Mouse (Mus musculus) frontal cortex, postnatal 25 days (tissue): ENCODE measurements around the gene Nlgn1.
A peak's percentile ranks its signal among the peaks of the same experiment; 100 is the strongest.

ENCODE experiments used
- DNase-seq, 2 experiments: peaks; one replicate each; pipeline ENCODE4 v3.0.0; 2022; ENCODE audit warnings: low spot score in 2 of 2

The Nlgn1 gene

DNA sequence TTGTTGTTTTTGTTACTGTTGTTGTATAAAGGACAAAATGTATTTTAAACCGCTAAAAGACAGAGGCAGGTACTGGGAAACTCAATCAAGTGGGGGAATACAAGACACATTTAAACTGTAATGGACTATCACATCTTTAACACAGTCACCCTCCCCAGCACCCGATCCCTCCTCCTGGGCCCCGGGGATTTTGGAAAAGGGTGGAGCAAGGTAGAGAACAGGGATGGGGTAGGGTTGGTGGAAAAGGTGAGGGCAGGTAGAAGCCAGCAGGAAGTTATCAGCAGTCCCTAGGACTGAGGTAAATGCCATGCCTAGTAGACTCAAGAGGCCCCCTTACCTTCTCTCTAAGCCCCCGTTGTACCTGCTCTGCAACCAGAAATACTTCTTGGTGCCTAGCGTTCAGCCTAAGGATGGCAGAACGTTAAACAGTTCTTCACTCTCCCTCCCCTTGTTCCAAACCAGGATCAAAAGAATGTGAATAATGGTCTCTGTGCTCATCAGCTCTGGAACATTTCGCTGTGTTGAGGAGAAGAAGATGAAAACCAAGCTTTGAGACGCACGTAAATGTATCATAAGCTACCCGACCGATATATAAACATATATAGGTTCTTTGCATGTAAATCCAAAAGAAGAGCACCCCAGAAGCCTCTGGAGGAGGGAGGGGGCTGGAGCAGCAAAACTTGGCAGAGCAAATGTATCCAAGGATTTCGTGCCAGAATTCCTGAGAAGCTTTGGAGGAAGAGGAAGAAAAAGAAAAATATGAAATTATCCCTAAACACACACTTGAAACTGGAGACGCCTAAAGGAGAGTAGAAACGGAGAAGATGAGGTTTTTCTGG is at the start of gene Nlgn1:
TSS of gene Nlgn1 (minus strand) at position 61 of the 839 bp plus-strand sequence.
- DNase-seq, result no peak

DNA sequence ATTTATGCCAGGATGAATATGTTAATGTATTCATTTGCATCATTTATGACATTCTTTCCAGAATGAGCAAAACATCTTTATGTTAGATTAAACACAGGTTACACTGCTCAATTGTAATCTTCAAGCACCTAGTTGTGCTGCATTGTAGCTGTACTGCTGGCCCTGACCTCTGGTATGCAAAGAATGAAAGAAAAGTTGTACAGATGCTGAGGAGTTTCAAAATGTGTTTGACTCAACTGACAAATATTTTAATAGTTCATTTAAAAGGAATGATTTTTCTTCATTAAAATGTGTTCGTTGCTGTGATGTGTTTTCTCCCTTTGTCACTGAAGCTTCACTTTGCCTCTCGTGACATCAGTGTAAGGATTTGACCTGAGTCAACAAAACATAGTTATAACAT is 46.0 kb upstream of the Nlgn1 start:
- no peak for DNase-seq

DNA sequence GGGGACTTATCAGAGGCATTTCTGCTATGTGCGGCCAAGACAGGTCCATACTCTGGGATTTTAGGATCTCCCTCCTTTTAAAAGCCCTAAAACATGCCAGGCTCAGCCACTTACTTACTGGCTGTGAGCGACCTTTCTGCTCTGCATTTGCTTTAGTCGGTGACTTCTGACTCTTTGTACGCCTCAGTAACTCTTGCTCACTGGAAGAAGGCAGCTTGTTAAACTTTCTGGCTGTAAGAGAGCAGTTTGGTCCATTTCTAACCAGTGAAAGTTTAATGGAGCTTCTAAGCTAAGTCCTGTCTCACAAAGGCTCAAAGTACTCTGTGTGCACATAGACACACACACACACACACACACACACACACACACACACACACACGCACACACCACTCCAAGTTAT is 22.8 kb upstream of the Nlgn1 start:
- DNase-seq, result no peak

DNA sequence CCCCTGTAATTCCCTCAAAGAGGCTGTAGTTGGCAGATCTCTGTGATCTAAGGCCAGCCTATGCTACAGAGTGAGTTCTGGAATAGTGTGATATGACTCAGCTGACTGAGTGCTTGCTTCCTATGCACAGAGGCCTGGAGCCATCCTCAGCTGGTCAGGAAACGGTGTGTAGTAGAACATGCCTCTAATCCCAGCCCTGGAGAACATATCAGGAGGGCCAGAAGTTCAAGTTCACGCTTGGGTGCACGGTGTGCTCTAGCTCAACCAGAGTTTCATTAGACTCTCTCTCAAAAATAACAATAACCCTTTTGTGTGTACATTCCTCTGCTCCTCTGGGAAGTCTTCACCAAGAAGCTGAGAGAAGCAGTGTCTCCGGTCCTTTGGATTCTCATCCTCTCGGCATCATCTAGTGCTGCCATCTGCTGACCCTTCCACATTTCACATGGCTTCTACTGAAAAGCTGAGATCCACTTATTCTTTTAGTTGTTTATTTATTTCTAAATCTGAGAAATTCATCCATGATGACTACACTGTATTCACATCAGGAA is 22.3 kb upstream of the Nlgn1 start:
- DNase-seq, result no peak

DNA sequence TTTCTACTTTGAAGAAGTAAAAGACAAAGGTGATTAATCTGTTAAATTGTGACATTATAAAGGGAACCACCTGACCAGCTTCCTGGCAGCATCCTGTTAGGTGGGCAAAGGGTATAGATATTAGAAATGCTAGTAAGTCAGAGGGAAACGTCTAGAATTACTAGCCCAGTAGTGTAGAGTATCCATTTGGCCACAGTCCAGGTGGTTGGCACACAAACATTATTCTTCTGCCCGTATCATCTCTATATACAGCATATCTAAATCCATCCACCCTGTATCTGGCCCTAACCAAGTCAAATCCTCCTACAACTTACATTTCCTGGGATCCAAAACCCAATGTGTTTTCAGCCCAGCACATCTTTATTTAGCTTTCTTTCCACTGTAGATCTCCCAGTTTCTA is 5.2 kb upstream of the Nlgn1 start:
- DNase-seq, result no peak

DNA sequence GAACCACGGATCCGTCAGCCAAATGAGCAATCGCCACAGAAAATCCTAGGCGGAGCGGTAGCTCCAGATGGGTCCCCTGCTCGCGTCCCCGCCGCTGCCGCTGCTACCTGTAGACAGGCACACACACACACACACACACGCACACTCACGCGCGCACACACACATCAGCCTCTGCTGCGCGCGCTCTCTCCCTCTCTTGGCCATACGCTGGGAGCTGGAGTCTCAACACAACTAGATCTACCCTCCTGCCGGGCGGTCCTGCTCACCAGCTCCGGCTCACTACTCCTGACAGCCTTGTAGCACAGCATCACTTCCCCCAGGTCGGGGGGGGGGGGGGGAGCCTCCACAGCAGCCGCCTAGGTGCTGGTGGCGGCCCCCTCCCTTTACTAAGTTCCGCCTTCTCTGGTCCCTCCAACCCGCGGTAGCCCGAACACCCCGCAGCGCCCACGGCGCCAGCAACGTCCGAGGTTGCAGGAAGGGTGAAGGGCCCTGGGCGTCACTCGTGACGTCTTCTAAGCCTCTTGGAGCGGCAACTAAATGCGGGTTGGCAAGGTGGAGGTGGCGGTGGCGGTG is 1.1 kb upstream of the Nlgn1 start:
- peak; percentile 27 to 45 for DNase-seq

DNA sequence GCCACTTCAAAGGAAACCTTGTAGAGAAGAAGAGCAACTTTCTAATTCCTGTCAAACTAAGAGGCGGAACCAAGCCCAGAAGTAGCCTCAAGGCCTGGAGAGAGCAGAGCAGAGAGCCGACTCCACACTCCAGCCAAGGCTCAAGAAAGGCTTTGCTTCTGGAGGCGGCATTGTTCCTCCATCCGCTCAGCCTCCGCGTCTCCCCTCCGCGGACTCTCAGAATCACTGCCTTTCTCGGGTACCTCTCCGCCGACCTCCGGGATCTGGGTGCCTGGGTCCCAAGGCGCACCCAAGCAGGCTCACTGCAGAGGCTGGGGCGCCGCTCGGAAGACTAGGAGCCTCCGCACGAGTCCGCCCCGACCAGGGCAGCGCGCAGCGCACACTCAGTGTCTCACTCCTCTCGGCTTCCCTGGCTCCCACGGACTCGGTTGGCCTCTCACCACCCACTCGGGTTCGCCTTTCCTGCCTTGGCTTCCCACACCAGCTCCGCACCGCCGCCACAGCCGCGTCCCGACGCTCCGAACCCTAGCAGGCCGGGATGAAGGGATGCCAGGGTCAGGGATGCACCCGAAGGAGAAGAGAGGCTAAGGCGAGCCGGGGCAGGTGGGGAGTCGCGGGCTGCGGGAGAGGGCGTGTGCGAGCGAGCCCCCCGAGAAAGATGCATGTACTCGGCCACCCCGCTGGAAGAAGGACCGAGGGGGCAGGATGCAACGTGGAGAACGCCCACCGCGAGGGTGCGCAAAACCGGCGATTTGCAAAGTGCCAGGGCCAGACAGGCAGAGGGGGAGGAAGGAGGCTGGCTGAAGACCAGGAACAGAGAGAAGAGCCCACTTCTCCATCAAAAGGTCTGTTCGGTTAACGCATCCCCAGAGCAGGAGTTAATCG is 841 bp downstream of the Nlgn1 start:
- peak; percentile 46 to 51 for DNase-seq

DNA sequence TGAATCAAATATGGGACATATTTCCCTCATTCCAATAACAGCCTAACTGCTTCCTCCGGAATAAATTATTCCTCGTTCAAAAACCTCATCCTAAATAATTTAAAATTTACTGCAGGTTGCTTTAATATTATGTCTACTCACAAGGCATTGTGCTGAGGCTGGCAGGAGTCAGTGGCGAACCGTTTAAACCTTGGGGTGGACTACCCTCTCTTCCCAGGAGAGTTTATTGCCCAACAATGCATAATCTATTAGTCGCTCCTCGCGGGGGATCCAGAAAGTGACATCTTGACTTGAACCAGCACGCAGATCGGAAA is 1.4 kb downstream of the Nlgn1 start:
- DNase-seq, result no peak

DNA sequence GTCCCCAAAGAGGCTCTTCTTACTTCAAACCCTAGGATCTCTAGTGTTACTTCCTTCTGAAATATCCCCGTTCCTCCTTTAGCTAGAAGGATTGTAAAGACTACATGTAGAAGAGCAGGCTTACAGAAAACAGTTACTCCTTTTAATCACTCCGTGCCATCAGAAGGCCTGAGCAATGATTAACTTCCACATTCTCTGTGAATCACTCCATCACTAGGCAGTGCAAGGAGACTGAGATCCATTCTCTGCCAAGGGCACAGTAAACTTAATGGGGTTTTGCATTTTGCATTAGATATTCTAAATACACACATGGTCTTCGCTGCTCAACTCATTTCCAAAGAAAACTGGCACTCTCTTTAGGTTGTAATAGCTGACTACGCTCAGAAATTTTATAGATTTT is 2.2 kb downstream of the Nlgn1 start:
- no peak for DNase-seq

DNA sequence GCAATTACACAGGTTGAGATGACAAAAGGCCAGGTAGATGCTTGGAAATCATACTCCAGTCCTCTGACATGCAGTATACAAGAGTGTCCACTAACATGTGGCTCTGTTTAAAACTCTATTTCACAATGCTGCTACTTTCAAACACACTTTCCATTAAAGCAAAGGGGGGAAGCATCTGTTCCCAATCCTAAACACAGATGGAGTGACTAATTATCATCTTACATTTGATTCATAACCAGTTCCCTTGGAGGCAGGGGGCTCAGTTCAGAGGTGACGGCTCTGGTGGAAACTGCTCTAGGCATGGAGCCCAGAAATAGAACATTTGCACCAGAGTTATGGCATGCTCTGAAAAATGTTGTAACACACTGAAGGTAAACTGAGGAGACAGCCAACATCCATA is 7.8 kb downstream of the Nlgn1 start:
- DNase-seq, result no peak

DNA sequence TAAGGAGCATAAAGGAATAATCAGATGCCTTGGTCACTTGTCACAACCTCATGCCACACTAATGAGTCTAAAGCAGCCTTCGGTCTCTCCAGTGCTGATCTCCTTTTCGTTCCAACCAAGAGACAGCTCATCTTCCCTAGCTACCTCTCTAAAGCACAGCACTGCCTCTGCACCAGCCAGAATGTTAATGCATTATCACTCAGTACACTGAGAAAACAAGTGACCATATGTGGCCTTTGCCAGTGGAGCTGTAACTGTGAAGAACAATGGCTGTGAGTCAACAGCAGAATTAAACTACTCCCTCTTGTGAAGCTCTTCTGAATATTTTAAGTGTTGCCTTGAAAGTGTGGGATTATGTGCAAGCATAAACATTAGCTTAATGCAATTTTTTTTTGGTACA is 14.9 kb downstream of the Nlgn1 start:
- DNase-seq, result no peak

DNA sequence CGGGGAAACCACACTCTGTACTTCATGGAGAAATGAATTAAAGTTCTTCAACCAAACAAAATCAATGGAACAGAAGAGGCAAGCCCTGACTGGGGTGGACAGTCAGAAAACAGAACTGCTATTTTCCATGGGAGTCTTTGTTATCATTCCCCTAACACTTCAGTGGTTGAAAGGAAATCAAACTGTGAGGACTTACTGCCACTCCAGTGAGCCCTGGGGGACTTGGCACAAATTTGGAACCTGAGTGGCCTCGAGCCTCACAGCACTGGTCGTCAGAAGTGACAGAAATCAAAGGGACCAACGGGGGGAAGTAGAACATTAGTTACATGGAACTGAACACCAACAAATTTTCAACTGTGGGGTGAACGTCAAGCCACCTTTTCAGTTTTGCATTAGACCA is 34.4 kb downstream of the Nlgn1 start:
- DNase-seq, result no peak

DNA sequence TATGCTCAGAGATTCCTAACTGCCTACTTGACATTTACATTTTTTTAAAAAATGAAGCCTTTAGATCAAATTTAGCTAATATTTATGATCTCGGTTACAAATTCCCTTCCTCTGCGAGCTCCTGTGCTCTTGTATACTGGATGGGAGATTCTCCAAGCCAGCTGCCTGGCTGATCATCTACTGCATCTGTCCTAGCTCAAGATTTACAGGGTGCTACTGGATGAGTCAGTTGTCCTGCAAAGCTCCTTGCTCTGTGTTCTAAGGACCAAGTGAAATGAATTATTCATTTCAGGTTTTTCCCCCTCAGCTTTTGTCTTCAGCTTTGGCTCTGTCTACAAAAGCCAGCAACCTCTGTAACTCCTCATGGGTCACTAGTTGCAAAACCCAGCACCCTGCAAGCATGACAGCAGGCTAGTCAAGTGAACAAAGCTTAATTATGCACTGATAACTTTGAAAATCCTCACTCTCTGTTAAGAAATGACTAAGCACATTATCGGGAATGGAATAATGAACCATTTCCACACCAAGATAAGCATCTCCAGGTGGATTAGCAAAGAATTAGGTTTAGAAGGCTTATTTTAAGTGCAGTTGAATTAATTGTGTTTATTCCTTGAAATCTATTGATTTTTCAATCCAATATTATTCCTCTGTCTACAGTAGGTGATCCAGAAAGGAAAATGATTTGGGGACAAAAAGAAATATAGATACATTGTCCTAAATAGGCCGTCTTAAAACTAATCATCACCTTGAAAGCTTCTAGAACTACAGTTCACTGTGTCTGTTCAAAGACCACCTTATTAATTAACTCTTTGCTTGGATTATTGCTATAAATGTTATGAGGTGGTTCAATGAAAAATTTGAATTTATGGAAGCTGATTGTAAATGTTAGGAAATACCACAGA is 61.1 kb downstream of the Nlgn1 start:
- DNase-seq, result no peak

DNA sequence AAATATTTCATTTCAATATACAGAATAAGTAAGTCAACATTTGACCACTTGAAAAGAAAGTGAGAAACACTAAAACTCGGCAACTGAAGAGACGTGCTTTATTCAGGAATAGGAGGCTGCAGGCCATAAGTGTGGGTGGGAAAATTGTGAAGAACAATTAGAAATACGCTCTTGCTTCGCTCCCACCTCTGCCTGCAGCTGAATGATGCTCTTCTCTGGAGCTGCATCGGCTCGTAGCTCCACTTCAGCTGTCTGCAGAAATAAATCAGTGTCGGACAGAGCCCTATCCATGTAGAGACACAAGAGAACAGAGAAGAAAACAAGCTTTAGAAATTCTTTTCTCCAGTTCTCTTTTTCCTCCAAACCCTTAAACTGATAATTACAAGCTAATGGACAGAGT is 85.7 kb downstream of the Nlgn1 start:
- no peak for DNase-seq

DNA sequence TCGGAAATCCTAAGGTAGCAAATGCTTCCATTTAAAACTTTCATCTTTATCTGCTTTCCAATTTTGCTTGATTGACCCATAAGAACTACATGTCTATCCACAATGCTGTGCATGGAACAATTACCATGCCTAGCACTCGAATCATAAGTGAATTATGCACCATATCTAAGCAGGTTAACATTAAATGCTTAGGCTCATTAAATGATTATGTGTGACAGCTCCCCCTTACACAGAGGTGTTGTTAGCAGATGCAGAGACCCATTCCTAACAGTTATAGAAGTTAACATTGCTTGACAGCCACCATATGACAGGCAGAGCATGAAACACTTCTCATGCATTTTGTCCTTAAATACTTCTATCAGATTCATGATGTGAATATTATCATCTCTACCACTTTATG is 89.0 kb downstream of the Nlgn1 start:
- no peak for DNase-seq

DNA sequence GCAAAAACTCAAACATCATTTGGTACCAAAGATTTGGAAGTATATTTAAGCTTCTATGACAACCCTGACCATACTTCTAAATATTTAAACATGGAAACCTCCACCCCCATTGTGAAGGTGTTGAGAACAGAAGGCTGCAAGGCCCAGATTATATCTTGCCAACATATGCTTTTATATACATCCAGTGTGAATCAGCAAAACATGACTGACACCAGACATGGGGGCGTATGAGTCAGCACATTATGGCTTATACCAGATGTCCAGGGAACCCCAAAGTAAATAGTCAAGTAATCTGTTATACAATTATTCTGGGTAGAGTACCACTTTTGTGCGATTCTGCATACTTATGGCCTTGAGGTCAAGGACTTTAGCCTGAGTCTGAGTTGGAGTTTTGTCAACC is 102.3 kb downstream of the Nlgn1 start:
- DNase-seq, result peak; percentile 18 to 24

DNA sequence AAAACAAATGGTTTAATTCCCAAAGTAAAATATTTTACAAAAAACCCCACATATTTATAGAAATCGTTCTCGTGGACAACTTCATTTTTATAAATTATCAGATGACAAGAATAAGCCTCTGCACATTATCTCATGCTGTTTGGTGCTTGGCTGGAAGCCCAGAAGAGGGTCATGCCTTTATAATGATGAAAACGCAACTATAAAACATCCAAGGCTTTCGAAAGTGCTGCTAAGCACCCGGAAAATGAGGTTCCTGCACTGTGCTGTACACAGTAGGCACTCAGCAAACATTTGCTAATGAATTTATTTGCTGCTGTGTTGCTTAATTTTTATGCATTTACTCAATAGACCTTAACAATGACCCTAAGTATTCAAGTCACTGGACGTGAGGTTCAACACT is 103.4 kb downstream of the Nlgn1 start:
- DNase-seq, result no peak

DNA sequence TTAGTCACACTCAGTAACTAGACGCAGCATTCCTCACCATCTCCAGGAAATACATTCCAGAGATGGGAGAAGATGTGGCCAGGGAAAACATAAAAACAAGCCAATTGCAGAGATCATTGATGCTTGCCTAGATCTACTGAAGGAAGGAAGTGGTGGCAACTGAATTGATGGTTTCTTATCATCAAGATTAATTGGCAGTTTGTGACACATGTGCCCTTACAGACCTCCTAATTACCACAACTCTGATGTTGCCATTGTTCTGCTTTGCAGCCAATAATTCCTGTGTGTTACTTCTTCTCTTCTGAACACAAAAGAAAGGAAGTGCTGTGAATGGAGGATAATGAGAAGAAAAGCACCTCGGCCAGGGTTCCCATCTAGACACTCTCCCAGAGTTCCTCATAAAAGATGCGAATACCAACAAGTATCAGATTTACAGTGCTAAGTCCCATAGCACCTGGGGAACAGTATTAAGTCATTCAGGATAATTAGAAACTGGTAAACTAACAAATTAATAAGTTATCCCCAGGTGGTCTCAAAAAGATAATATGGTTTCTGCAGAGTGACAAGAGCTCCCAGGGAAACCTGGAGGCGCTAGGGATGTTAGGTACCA is 104.0 kb downstream of the Nlgn1 start:
- DNase-seq, result no peak

DNA sequence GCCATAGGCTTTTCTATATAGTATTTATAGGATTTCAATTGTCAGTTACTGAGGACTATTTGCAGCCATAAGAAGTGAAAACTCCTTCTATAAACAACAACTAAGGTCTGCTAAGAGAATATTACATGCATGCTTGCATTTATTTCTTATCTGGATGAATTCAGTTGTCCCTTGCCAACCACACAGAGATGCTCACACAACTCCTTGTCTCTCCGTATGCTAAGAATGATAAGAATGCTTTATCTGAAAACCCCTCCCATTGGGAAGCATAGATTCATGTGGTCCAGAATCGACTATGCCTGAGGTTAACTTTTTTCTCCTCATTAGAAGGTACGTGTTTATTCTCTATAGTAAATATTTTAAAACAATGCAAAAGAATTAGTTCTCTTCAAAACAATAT is 108.8 kb downstream of the Nlgn1 start:
- DNase-seq, result no peak

DNA sequence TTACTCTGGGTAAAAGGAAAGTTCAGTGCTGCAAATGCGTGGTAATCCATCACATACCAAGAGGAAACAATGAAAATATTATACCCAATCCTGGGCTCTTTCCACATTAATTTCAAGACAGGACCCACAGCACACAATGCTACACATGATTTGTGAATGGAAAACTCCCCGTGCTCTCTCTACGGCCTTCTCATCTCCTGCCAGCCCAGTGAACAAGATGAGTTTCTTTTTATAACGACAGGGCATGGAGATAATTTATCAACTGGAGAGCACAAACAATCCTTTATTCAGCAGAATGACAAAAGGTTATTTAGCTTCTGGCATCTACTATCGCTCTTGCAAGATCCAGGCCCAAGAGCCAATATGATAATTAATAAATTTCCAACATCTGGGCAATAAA is 116.0 kb downstream of the Nlgn1 start:
- DNase-seq, result no peak

DNA sequence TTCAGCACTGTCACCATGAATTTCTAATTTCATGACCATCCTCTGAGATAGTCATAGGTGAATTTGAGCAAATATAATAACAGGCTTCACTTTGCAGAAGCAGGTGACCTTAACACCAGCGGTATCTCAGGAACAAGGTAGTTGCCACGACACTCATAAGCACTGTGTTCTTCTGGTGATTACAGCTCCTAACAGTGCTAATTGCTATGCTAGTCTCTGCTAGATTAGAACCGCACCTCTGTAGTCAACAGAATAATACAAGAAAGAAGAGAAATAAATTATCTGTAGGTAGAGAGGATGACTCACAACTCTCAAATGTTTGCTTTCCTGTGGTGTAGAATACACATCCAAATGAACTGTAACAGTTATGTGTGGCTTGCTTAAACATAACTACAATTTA is 129.6 kb downstream of the Nlgn1 start:
- DNase-seq, result no peak
